Mouse (Mus musculus) common myeloid progenitor, adult 5-6 weeks (primary cell): ENCODE results near the gene Serpine3. TPM values are rescaled to one million over a fixed set of nuclear protein-coding genes. Genes with fewer than 3 reads are reported as not detected.
"Not testable (repeated sequence)": the region's sequence is repeated elsewhere in the genome, so short reads cannot be mapped to it uniquely, and the experiment has no call there.

Source experiments
- ATAC-seq: replicated peaks from 2 replicates; pipeline ENCODE4 v1.8.0; 2016; ENCODE audit warnings: low read depth, mild to moderate bottlenecking, moderate TSS enrichment, inconsistent platforms; ENCODE audit not compliant: poor library complexity, severe bottlenecking
- total RNA-seq: library from RNA; stranded (forward); fragments of 200-1000, 187-1606 nt; gene quantifications from 2 replicates; pipeline ENCODE4 v1.2.3, GENCODE M21; 2017

The Serpine3 gene
- not detected in 2 replicates for total RNA-seq

- no peak for ATAC-seq
Measured at GRCm38 (mm10) chr14:62663367-62663766, at the start of gene Serpine3. TSS of gene Serpine3 (plus strand) at chr14:62663667.

- no peak for ATAC-seq
Measured at GRCm38 (mm10) chr14:62622393-62622792, 41.1 kb upstream of the Serpine3 start.

GRCm38 (mm10) chr14:62627951-62628350, 35.5 kb upstream of the Serpine3 start:
- ATAC-seq = no peak

- ATAC-seq = no peak
Measured at GRCm38 (mm10) chr14:62637436-62638344, 25.8 kb upstream of the Serpine3 start.

GRCm38 (mm10) chr14:62638345-62638702, 25.1 kb upstream of the Serpine3 start:
- ATAC-seq = no peak

GRCm38 (mm10) chr14:62639111-62639510, 24.4 kb upstream of the Serpine3 start:
- no peak for ATAC-seq

- ATAC-seq = no peak
Measured at GRCm38 (mm10) chr14:62639551-62639950, 23.9 kb upstream of the Serpine3 start.

- no peak for ATAC-seq
Measured at GRCm38 (mm10) chr14:62640396-62640795, 23.1 kb upstream of the Serpine3 start.

- ATAC-seq = not testable (repeated sequence)
Measured at GRCm38 (mm10) chr14:62642368-62642767, 21.1 kb upstream of the Serpine3 start.

GRCm38 (mm10) chr14:62648405-62648804, 15.1 kb upstream of the Serpine3 start:
- ATAC-seq = no peak

- ATAC-seq = no peak
Measured at GRCm38 (mm10) chr14:62650376-62650775, 13.1 kb upstream of the Serpine3 start.

- ATAC-seq = no peak
Measured at GRCm38 (mm10) chr14:62651771-62652170, 11.7 kb upstream of the Serpine3 start.

- no peak for ATAC-seq
Measured at GRCm38 (mm10) chr14:62655996-62656395, 7.5 kb upstream of the Serpine3 start.

- 0 out of 2 replicates have a peak, but pooled peaks have one; percentile 36 for ATAC-seq
Measured at GRCm38 (mm10) chr14:62657469-62657868, 6.0 kb upstream of the Serpine3 start.

GRCm38 (mm10) chr14:62662381-62662780, 1.1 kb upstream of the Serpine3 start:
- no peak for ATAC-seq

- peak; percentile 93 for ATAC-seq
Measured at GRCm38 (mm10) chr14:62664976-62665673, 1.7 kb downstream of the Serpine3 start.

- no peak for ATAC-seq
Measured at GRCm38 (mm10) chr14:62673646-62674045, 10.2 kb downstream of the Serpine3 start.

GRCm38 (mm10) chr14:62718161-62718560, 54.7 kb downstream of the Serpine3 start:
- ATAC-seq = no peak

- no peak for ATAC-seq
Measured at GRCm38 (mm10) chr14:62721625-62722024, 58.2 kb downstream of the Serpine3 start.

- ATAC-seq = 0 out of 2 replicates have a peak, but pooled peaks have one; percentile 15
Measured at GRCm38 (mm10) chr14:62724560-62724959, 61.1 kb downstream of the Serpine3 start.

- no peak for ATAC-seq
Measured at GRCm38 (mm10) chr14:62731902-62732301, 68.4 kb downstream of the Serpine3 start.
